Mouse (Mus musculus): ENCODE data around the gene Cisd2.

Gene Cisd2

GRCm38 (mm10) chr3:135423608-135424212, at the start of gene Cisd2:
TSS of gene Cisd2 (minus strand) at chr3:135423925.
- no peak for DNase-seq

- no peak for DNase-seq
Observed at GRCm38 (mm10) chr3:135470823-135471222, 47.1 kb upstream of the Cisd2 start.

GRCm38 (mm10) chr3:135469974-135470373, 46.2 kb upstream of the Cisd2 start:
- peak; percentile 71 for DNase-seq

GRCm38 (mm10) chr3:135469146-135469545, 45.4 kb upstream of the Cisd2 start:
- no peak for DNase-seq

- DNase-seq = no peak
Observed at GRCm38 (mm10) chr3:135468402-135468801, 44.7 kb upstream of the Cisd2 start.

GRCm38 (mm10) chr3:135458981-135459380, 35.3 kb upstream of the Cisd2 start:
- no peak for DNase-seq

- no peak for DNase-seq
Observed at GRCm38 (mm10) chr3:135444930-135445329, 21.2 kb upstream of the Cisd2 start.

GRCm38 (mm10) chr3:135440621-135441020, 16.9 kb upstream of the Cisd2 start:
- no peak for DNase-seq

- DNase-seq = peak; percentile 37
Observed at GRCm38 (mm10) chr3:135440221-135440620, 16.5 kb upstream of the Cisd2 start.

GRCm38 (mm10) chr3:135439651-135440050, 15.9 kb upstream of the Cisd2 start:
- DNase-seq = no peak

- DNase-seq = peak; percentile 89
Observed at GRCm38 (mm10) chr3:135438913-135439531, 15.3 kb upstream of the Cisd2 start.

GRCm38 (mm10) chr3:135438531-135438912, 14.8 kb upstream of the Cisd2 start:
- peak; percentile 97 for DNase-seq

GRCm38 (mm10) chr3:135437758-135438495, 14.2 kb upstream of the Cisd2 start, which contains the start of gene Ube2d3:
TSS of gene Ube2d3 (plus strand) at chr3:135438149.
- DNase-seq = peak; percentile 100

GRCm38 (mm10) chr3:135436901-135437616, 13.3 kb upstream of the Cisd2 start:
- peak; percentile 46 for DNase-seq

- peak; percentile 90 for DNase-seq
Observed at GRCm38 (mm10) chr3:135422856-135423607, 693 bp downstream of the Cisd2 start.

- DNase-seq = no peak
Observed at GRCm38 (mm10) chr3:135422232-135422855, 1.4 kb downstream of the Cisd2 start.

- DNase-seq = no peak
Observed at GRCm38 (mm10) chr3:135421310-135421594, 2.5 kb downstream of the Cisd2 start.

GRCm38 (mm10) chr3:135420542-135421309, 3.0 kb downstream of the Cisd2 start:
- DNase-seq = no peak

GRCm38 (mm10) chr3:135417799-135418198, 5.9 kb downstream of the Cisd2 start:
- no peak for DNase-seq

GRCm38 (mm10) chr3:135417245-135417644, 6.5 kb downstream of the Cisd2 start:
- DNase-seq = no peak

- DNase-seq = no peak
Observed at GRCm38 (mm10) chr3:135411824-135412223, 11.9 kb downstream of the Cisd2 start.

- DNase-seq = no peak
Observed at GRCm38 (mm10) chr3:135411056-135411455, 12.7 kb downstream of the Cisd2 start.
